Mouse (Mus musculus): ENCODE results near the gene Shisal2a.
A peak's percentile ranks its signal among the peaks of the same experiment; 100 is the strongest.

Gene Shisal2a

DNA sequence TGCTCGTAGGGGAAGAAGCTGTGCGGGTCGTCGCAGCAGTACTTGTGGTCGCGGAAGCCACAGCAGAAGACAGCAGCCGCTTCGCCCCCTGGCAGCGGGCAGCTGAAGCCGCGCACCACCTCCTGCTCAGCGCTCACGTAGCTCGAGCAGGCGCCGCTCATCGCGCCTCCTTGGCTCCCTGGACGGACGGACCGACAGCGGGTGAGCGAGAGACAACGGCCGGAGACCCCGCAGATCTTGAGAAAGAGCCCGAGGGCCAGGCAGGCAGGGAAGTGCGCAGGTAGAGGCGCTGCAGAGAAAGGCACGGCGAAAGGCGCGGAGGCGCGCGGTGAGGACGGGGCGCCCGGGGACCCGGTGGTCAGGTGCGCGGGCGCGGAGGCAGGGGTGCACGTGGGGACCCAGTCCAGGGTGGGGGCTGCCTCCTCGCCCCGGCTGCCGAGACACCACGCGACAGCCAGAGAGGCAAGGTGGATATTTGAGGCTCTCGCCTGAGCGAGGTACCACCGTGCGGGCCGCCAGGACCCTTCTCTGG is at the start of gene Shisal2a:
Gene Shisal2a, minus strand, starts transcription at position 167 of the 532 bp plus-strand sequence.
- DNase-seq = no peak

DNA sequence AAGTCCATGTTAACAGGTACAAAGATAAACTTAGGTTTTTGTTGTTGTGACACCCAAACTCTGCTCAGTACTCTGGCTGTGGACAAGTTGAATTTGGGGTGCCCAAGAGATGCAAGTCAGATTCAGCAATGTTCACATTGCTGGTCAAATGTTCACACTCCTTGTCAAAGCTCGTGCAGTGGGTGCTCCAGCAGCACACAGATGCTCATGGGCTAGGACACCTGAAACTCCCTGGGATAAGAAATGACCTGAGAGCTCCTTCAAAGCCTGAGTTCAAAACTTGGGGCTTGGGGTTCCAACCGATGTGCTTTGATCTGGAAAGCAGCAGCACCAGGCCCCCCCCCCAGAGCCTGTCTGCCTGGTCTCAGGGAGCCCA is 48.4 kb upstream of the Shisal2a start:
- DNase-seq = no peak

DNA sequence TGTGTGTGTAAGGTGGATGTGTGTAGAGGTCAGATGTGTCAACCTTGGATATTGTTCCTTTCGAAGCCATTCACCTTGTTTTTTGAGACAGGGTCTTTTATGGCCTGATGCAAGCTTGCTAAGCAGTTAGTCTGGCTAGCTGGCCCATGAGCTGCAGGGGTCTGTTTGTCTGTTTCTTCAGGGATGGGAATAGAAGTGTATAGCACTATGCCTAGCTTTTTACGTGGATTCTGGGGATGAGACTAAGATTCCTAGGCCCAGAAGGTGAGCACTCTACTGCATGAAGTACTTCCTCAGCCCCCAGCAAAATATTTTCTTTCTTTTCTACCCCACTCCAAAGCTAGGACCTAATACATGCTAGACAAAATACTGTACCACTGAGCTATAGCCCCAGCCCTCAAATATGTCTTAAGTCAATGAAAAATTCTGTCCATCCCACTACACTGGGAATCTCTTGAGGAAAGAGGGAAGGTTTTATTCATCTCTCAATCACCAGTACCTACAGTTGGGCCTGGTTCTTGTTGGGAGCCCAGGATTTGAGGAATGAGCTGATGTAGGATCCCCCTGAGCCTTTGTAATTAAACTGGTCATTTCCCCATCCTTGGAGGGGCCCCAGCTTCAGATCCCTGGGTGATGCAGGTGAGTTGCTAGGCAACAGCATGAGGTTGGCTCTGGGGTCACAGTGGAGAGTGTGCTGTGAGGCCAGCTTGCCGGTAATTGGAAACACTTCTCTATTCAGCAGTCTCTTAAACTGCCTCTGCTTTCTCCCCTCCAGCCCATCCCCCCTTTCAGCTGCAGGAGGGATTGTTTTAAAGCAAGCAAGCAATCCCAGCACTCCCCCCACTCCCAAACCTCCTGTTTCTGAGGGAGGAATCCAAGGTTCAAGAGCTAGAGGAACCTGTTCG is 47.8 kb upstream of the Shisal2a start:
- no peak for DNase-seq

DNA sequence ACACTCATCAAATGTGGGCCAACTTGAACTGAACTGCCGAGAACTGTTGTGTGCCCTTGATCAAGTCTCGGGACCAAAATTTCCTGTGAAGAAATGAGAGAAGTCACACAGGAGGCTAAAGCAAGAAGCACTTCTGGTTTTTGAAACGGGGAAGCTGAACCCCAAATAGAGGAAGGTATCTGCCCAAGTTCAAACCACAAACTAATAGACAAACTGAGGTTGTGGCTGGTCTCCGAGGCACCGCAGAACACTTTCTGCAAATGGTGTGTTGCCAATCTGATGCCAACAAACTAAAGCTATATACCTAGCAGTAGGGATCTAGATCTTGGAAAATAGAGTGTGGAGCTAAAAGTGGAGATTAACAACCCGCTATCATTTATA is 45.2 kb upstream of the Shisal2a start:
- no peak for DNase-seq

DNA sequence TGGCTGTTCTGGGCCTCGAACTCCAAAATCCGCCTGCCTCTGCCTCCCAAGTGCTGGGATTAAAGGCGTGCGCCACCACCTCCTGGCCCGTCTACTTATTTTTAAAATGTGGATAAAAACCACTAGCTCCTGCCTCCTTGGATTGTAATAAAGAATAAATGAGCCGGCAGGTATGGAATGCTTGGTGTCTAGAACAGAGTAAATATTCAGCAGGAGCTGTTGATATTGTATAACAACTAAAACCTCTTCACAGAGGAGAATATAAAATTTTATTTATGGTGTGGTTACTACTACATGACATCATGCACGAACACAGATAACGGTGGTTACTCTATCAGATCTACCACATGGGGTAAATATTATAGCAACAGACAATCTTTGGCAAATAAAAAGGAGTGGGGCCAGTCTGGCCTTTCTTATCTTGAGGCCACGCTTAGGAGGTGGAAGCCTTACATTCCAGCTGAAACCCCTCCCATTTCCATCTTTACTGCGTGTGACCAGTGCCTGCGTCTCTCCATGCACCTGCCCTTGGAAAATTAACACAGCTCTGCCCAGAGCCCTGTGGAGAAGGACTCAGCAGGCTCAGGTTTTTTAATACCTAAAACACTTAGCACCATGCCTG is 44.7 kb upstream of the Shisal2a start:
- no peak for DNase-seq

DNA sequence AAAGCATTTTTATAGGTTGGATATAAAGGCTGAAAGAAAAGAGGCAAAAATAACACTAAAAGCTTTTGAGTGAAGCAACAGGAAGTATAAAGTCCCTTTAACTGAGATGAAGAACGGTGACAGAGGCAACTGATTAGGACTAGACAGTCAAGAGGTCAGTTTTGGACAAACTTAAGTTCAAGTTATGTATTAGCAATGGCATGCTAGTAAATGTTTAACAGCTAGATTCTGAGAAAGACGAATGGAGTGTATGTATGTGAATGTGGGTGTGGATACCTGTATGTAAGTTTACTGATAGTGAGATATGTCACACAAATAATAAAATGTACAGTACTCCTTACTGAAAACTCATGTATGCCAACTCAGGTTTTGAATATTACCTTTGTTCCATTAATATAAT is 41.4 kb upstream of the Shisal2a start:
- no peak for DNase-seq

DNA sequence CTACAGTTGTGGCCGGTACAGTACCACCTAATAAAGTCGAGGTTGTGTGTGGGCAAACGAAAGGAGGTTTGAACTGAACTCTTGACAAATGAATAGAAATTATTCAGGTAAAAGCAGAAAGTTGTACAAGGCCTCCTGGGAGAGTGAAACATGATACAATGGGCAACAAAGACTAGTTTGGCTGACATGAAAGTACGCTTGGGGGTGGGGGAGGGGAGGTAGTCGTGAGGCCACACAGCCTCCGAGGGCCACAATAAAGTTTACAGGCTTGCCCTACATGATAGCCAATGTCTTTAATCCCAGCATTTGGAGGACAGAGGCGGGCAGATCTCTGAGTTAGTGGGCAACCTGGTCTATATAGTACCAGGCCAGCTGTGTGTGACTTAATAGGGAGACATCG is 24.5 kb upstream of the Shisal2a start:
- DNase-seq = no peak

DNA sequence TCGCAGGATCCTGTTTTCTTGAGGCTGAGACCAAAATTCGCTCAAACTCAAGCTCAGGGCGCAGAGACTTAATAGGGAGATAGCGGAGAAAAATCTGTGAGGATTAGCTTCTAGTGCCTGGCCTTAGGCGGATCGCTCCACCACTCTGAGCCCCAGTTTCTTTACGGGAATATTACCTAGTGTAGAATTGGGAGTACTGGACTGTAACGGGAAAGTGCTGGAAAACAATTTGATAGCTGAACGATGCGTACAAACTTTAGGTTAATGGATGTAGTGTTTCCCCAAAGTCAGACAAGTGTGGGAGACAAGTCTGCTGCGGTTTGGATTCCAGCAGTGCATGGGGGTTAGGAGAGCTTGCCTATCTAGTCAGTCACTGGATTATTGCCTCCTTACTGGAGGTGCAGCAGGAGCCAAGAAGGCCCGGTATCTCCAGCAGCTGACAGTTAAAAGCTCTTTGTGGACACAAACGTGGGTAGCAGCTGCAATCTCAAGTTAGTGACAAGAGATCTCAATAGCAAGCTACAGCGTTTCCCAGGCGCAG is 23.8 kb upstream of the Shisal2a start, which contains the start of gene Gpx7:
Gene Gpx7, minus strand, starts transcription at position 101 of the 541 bp plus-strand sequence.
- no peak for DNase-seq

DNA sequence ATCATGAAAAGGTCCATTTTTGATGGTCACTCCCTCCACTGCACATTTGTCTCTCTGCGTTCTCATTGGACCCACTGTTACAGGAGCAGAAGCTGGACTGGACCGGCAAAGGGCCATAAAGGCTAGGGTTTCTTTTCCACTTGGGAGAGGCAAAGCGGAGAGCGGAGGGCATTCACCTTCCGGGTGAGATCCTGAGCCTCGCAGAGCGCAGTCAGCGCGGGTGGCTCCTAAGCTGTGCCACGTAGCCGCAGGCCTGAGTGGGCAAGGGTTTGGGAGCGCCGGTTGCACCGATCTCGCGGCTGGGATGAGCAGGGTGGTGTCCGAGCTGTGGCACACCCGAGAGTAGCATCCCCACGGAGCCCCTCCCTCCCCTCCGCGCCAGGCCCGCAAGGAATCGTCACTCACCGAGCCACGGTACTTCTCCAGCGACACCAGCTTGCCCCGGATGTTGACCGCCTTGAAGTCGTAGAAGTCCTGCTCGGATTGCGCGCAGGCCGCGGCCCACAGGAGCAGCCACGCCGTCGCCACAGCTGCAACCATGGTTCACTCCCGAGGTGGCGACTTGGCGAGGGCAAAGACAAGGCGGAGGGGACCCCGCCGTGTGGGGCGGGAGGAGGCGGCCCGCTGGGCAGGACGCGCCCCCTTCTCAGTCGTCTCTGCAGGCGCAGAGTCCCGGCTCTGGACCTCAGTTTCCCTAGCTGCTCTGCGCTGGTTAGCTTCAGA is 23.1 kb upstream of the Shisal2a start:
- DNase-seq = peak; percentile 3 to 11

DNA sequence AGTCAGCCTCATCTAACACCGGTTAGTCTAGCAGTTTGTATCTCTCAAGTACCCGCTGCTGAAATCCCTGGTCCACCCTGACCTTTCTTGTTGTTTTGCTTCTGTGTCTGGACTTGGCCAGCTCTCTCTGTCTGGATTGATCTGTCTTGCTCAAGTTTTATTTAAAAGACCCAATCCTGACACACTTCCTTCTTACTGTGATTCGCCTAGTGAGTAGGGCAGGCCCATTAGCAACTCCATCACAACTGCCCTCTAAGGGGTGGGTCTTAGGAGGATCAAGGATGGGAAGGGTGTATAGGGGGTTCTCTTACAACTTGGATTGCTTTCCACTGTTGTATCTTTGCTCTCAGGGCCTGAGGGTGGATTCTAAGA is 22.6 kb upstream of the Shisal2a start:
- DNase-seq = no peak

DNA sequence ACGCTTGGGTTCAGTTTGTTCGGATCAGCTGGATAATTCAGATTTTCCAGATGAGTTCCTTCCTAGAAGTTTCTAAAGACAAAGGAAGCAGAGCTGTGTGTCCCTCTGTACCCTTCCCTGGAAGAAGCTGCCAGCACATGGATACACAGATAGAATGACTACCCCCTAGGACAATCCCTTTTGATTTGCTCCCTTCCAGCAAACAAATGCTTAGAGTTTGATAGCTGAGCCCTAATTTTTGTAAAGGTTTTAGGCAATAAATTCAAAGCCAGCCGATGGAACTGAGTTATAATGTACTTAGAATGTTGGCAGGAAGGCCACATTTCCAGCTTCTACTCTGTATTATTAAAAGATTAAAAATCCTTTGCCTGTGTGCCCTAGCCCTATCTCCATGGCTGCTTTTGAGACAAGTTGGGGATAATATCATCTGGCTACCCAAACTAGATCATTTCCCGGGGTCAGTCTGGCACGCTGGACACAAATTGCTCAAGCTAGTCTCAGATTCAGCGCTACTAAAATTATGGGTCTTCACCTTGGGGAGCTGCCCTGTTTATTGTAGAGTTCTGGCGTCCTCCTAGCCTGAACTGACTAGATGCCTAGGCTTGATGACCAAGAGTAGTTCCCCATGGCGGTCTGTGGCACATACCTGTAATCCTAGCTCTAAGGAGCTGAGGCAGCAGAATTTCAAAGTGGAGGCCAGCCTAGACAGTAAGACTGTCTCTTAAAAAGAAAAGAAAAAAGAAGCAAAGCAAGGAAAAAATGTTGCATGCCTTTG is 20.9 kb upstream of the Shisal2a start:
- no peak for DNase-seq

DNA sequence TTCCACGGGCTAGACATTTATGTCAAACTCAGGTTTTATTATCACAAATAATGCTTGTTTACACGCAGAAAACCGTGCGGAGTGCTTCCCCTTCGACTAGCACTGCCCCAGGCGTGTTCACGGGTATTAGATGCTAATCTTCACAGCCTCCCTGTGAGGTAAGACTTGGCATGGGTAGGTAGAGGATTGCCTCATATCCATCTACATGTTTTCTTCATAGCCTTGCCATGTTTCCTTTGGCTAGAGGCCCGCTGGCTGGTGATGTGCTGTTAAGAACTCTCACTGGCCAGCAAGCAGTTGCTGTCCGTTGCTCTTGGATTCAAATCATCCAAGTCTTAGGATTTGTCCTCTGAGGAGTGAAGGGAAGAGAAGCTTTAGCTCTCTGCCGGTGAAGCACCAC is 17.2 kb upstream of the Shisal2a start:
- DNase-seq = no peak

DNA sequence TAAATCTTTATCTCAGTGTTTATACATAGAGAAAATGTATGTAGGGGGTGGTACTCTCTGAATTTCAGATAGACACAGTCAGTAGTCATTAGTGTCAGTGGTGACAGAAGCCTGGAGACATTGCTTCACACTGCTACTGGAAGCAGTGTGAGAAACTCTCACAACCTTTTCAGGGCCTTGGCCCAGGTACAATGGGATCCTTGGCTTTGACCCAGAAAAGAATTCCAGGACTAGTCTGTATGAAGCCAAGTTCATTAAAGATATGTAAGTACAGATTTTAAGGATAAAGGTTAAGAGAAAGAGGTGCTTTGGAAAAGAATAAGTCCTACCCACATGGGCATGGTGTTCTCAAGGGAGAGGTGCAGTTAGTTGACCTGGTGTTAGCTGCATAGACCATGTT is 11.1 kb upstream of the Shisal2a start:
- DNase-seq = no peak

DNA sequence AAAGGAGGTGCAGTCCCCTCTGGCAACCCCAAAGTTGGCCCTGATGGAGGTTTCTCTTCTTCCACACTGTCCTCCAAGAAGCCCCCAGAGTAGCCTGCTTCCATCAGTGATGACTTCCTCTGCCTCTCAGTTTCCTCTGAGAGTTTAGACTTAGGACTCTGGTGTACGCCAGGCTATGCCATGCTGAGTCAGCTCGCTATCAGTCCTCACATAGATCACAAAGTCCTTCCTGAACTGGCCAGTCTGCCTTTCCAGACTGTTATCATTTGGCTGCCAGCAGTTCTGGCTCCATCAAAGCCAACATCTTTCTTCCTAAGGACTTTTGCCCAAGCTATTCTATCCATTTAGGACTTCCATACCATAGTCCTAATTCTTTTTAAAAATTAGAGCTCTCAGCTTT is 9.4 kb upstream of the Shisal2a start:
- DNase-seq = no peak

DNA sequence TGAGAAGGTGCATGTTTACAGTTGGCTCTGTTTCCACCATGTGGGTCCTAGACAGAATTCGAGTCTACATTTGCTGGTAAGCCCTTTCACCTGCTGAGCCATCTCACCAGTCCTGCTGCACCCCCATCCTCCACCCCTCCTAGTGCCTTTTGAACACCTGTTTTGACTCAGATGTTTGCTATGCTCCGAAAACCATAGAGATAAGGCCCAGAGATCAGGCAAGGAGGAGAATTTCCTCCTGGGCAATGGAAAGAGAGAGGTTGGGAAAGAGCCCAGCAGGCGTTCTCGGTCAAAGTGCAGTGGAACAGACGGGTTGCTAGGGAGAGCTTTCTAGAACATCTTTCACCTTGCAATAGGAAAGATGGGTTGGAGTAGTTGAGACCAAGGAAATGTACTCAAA is 8.0 kb upstream of the Shisal2a start:
- no peak for DNase-seq

DNA sequence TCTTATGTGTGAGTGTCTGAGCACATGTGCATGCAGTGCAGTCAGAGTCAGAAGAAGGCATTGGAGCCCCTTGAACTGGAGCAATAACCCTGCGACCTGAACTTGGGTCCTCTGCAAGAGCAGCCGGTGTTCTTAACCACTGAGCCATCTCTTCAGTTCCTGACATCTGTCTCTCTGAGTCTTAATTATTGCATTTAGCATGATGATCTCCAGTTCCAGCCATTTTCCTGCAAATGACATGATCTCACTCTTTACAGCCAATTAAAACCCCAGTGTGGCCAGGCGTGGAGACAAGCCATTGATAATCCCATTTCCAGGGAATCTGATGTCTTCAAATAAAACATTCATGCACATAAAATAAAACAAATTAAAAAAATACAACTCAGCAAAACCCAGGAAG is 5.6 kb upstream of the Shisal2a start:
- no peak for DNase-seq

DNA sequence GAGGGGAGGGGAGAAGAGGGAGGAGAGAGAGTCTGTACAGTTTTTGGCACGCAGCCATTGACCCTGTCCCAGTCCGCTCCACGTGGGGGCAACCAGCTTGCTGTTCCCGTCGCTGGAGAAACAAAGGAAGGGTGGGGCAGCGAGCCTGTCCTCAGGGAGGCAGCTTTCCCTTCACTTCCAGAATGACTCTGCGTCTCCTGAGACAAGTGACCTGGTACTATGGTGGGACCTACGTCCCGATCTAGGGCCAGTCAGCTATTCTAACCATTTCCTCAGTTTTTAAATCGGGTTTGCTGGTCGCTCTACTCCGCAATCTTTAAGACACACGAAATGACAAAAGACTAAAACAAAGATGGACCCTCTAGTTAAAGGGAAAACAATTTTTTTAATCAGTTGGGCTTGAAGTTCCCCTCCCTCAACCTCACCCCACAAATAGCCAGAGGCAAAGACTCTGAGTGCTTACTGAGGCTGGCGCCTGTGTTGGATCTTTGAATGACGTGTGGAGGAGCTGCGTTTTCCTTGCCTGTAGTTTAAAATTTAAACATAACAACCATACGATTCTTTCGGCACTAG is 4.6 kb upstream of the Shisal2a start:
- no peak for DNase-seq

DNA sequence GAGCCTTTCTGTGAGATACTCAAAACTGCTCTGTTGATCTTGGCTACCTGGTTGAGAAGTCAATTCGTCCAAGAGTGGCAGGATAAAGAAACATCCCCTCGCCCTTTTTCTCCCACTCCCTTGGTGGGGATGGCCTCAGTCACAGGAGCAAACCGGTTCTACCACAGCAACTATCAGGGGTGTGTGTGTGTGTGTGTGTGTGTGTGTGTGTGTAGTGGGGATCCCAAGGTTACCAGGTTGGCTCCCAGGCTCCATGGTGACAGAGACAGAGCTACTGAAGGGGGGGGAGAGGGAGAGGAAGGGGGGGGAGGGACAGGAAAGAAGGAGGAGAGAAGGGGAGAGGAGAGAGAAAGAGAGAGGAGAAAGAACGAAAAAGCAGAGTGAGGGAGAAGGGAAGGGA is 4.0 kb upstream of the Shisal2a start:
- no peak for DNase-seq

DNA sequence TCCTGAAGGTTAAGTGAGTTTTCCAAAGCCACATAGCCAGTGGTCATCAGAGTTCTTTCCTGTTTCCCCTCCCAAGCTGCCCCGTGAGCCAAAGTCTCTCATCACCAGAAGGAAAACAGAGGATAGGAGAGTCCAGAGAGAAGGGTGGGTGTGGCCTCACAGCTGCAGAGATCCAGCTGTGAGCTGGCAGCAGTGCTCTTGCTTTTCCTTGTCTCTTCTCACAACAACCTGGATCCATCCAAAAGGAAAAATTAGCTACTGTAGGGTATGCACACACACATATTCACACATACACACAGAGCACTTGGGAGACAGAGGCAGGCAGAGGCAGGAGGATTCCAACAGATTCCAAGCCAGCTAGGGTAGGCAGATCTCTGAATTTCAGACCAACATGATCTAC is 2.9 kb upstream of the Shisal2a start:
- DNase-seq = no peak

DNA sequence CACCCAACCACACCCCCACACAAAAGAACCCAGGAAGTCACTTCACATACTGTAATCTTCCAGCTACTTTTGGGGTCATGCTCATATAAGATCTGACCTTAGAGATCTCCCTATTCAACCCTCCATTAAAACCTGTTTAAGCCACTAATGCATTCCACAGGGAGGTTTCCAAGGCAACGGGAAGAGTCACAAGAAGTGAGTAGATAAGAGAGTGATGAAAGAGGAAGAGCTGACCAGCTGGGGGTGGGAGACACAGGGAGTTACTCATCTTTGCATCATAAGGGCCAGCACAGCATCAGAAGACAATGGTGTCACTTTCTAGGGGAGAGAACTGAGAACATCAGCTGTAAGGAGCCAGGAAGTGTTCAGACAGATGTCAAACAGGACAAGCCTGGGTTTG is 3.0 kb downstream of the Shisal2a start:
- DNase-seq = no peak

DNA sequence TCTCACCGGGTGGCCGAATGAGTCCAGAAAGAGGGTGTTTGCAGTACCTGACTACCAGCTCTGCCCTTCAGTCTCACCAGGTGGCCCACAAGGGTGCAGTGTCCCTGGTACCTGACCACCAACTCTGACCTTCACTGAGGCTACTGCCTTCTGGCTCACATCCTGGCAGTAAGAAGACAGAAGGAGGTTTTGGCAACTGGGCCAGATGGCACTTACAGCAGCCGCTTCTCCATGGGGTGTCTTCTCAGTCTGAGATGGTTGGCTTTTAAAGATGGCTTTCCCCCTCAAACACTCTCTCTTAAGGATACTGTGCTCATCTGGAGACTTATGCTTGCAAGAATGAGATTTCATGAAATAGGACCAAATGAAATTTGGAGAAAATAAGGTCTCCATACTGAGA is 3.7 kb downstream of the Shisal2a start:
- DNase-seq = no peak

DNA sequence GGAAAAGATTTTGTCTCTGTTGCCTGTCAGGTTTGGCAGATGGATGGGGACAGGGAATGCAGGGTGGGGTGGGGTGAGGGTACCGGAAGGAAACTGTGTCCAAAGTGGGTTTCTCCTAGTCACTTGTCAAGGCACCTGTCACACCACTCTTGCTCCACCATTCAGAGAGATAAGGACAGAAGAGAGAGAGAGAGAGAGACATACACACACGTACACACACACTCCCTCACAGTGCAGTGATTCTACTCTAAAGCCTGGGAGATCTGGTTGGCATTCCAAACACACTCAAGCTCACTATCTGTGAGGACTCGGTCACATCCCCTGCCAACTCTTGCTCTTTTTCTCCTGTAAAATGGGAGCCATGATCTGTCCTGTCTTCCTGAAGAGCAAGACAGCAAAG is 11.0 kb downstream of the Shisal2a start:
- no peak for DNase-seq

Data from thymus, adult 18-20 months (tissue).